Mouse (Mus musculus): Measurements from ENCODE around the gene Sall1. TPM values are rescaled to one million over a fixed set of nuclear protein-coding genes. Genes with fewer than 3 reads are reported as not detected.

The Sall1 gene
- polyA plus RNA-seq, 1 experiment from 2014 or later, result 0.62 TPM

GRCm38 (mm10) chr8:89042118-89042460, 1.9 kb downstream of the Sall1 start:
- H3K27ac ChIP-seq (ENCODE audit: low read length), result no peak overlapping the region; the same call in 1 of the 2 replicates
- WGBS, result under 1% methylated on average over 35 of the region's 35 CpGs
- H3K27me3 ChIP-seq (ENCODE audit: control insufficient read depth, insufficient read depth, low read length), result peaks cover 39% of the 10 kb centered on the region
- peak overlapping the region; percentile 30 for H3K9ac ChIP-seq (replicated peaks; ENCODE audit: low read depth, low read length)
- H3K36me3 ChIP-seq (ENCODE audit: control insufficient read depth, insufficient read depth, low read length), result no peaks in the 10 kb centered on the region
- H3K9me3 ChIP-seq (ENCODE audit: control insufficient read depth, low read depth, low read length), result no peaks in the 10 kb centered on the region
- peak overlapping the region; percentile 47 for H3K4me3 ChIP-seq (ENCODE audit: low read depth, low read length)
- ATAC-seq (ENCODE audit: insufficient number of reproducible peaks, insufficient read depth, low FRiP score, low read depth), result 0 out of 2 replicates have a peak, but pooled peaks have one; percentile 11
- peak overlapping the region; percentile 86 for H3K4me2 ChIP-seq (replicated peaks; ENCODE audit: low read depth, low read length)
- H3K4me1 ChIP-seq (ENCODE audit: control insufficient read depth, insufficient read depth, low read length), result peaks cover 11% of the 10 kb centered on the region

- Histone ChIP-seq H3K27me3 (ENCODE audit: control insufficient read depth, insufficient read depth, low read length) (peaks cover 42% of the 10 kb centered on the region), H3K4me1 (ENCODE audit: control insufficient read depth, insufficient read depth, low read length) (peaks cover 11% of the 10 kb centered on the region), H3K9ac (replicated peaks; ENCODE audit: low read depth, low read length) (peak overlapping the region; percentile 30), H3K9me3 (ENCODE audit: control insufficient read depth, low read depth, low read length) (no peaks in the 10 kb centered on the region), H3K4me3 (ENCODE audit: low read depth, low read length) (peak overlapping the region; percentile 47), H3K36me3 (ENCODE audit: control insufficient read depth, insufficient read depth, low read length) (no peaks in the 10 kb centered on the region), H3K27ac (ENCODE audit: low read length) (no peak overlapping the region; the same call in 1 of the 2 replicates), H3K4me2 (replicated peaks; ENCODE audit: low read depth, low read length) (peak overlapping the region; percentile 86)
- under 1% methylated on average over 54 of the region's 55 CpGs for WGBS
- 0 out of 2 replicates have a peak, but pooled peaks have one; percentile 7 for ATAC-seq (ENCODE audit: insufficient number of reproducible peaks, insufficient read depth, low FRiP score, low read depth)
Observed at GRCm38 (mm10) chr8:89041421-89042117, 2.4 kb downstream of the Sall1 start.

GRCm38 (mm10) chr8:89040751-89041420, 3.1 kb downstream of the Sall1 start:
- H3K4me2 ChIP-seq (replicated peaks; ENCODE audit: low read depth, low read length), result peak overlapping the region; percentile 86
- no peaks in the 10 kb centered on the region for H3K36me3 ChIP-seq (ENCODE audit: control insufficient read depth, insufficient read depth, low read length)
- H3K27ac ChIP-seq (ENCODE audit: low read length), result no peak overlapping the region
- peaks cover 41% of the 10 kb centered on the region for H3K27me3 ChIP-seq (ENCODE audit: control insufficient read depth, insufficient read depth, low read length)
- no peak overlapping the region; the same call in 1 of the 2 replicates for H3K9ac ChIP-seq (replicated peaks; ENCODE audit: low read depth, low read length)
- no peak for ATAC-seq (ENCODE audit: insufficient number of reproducible peaks, insufficient read depth, low FRiP score, low read depth)
- H3K9me3 ChIP-seq (ENCODE audit: control insufficient read depth, low read depth, low read length), result no peaks in the 10 kb centered on the region
- peaks cover 11% of the 10 kb centered on the region for H3K4me1 ChIP-seq (ENCODE audit: control insufficient read depth, insufficient read depth, low read length)
- 5% methylated on average over 40 of the region's 40 CpGs for WGBS
- H3K4me3 ChIP-seq (ENCODE audit: low read depth, low read length), result peak overlapping the region; percentile 47

- no peak for ATAC-seq (ENCODE audit: insufficient number of reproducible peaks, insufficient read depth, low FRiP score, low read depth)
- no peak overlapping the region for H3K9ac ChIP-seq (replicated peaks; ENCODE audit: low read depth, low read length)
- no peak overlapping the region for H3K4me3 ChIP-seq (ENCODE audit: low read depth, low read length)
- no peak overlapping the region for H3K4me2 ChIP-seq (replicated peaks; ENCODE audit: low read depth, low read length)
- no peak overlapping the region for H3K27ac ChIP-seq (ENCODE audit: low read length)
- WGBS, result 45% methylated on average over 6 of the region's 6 CpGs
- no peaks in the 10 kb centered on the region for H3K9me3 ChIP-seq (ENCODE audit: control insufficient read depth, low read depth, low read length)
- H3K36me3 ChIP-seq (ENCODE audit: control insufficient read depth, insufficient read depth, low read length), result no peaks in the 10 kb centered on the region
- peaks cover 41% of the 10 kb centered on the region for H3K27me3 ChIP-seq (ENCODE audit: control insufficient read depth, insufficient read depth, low read length)
- peaks cover 11% of the 10 kb centered on the region for H3K4me1 ChIP-seq (ENCODE audit: control insufficient read depth, insufficient read depth, low read length)
Observed at GRCm38 (mm10) chr8:89039890-89040289, 4.1 kb downstream of the Sall1 start.

GRCm38 (mm10) chr8:89038920-89039319, 5.0 kb downstream of the Sall1 start:
- H3K9me3 ChIP-seq (ENCODE audit: control insufficient read depth, low read depth, low read length), result no peaks in the 10 kb centered on the region
- no peak overlapping the region for H3K4me3 ChIP-seq (ENCODE audit: low read depth, low read length)
- 64% methylated on average over 4 of the region's 4 CpGs for WGBS
- ATAC-seq (ENCODE audit: insufficient number of reproducible peaks, insufficient read depth, low FRiP score, low read depth), result no peak
- H3K36me3 ChIP-seq (ENCODE audit: control insufficient read depth, insufficient read depth, low read length), result no peaks in the 10 kb centered on the region
- H3K27me3 ChIP-seq (ENCODE audit: control insufficient read depth, insufficient read depth, low read length), result peaks cover 45% of the 10 kb centered on the region
- H3K27ac ChIP-seq (ENCODE audit: low read length), result no peak overlapping the region
- peaks cover 11% of the 10 kb centered on the region for H3K4me1 ChIP-seq (ENCODE audit: control insufficient read depth, insufficient read depth, low read length)
- no peak overlapping the region for H3K9ac ChIP-seq (replicated peaks; ENCODE audit: low read depth, low read length)
- H3K4me2 ChIP-seq (replicated peaks; ENCODE audit: low read depth, low read length), result no peak overlapping the region

DNA sequence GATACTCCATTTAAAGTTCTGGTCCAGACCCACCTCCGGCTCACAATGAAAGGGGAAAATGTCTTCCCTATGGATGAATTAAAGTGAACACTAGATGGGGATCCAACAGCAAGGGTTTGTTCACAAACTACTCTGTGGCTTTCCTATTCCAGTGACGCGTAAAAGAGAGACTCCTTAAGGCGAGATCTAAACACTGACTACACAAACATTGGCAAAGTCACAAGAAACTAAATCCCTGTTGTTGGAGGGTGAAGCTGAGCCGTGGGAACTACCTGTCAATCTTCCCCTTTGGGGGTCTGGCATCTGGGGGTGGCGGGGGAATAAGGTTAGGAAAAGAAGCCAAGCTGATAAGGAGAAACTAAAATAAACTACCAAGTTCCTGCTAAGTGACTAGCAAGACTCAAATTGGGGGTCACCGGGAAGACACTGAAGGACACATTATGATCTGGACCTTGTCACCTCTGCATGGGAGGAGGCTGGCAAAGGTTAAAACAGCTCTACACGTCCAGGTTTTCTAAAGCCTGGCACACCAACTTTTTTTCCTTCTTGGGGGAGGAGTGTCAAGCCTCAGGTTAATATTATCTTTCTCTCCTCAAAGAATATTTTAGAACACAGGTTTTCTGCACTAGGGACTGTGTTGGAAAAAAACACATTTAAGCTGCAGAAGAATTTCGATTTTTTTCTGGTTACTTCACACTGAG, 6.3 kb downstream of the Sall1 start:
- Histone ChIP-seq H3K9me3 (ENCODE audit: control insufficient read depth, low read depth, low read length) (no peaks in the 10 kb centered on the region), H3K27me3 (ENCODE audit: control insufficient read depth, insufficient read depth, low read length) (peaks cover 36% of the 10 kb centered on the region), H3K4me3 (ENCODE audit: low read depth, low read length) (no peak overlapping the region), H3K27ac (ENCODE audit: low read length) (no peak overlapping the region), H3K9ac (replicated peaks; ENCODE audit: low read depth, low read length) (no peak overlapping the region), H3K4me2 (replicated peaks; ENCODE audit: low read depth, low read length) (no peak overlapping the region), H3K4me1 (ENCODE audit: control insufficient read depth, insufficient read depth, low read length) (peaks cover 3% of the 10 kb centered on the region; the same call in 1 of the 2 replicates), H3K36me3 (ENCODE audit: control insufficient read depth, insufficient read depth, low read length) (no peaks in the 10 kb centered on the region)
- WGBS, result 12% methylated on average over 9 of the region's 9 CpGs
- no peak for ATAC-seq (ENCODE audit: insufficient number of reproducible peaks, insufficient read depth, low FRiP score, low read depth)

DNA sequence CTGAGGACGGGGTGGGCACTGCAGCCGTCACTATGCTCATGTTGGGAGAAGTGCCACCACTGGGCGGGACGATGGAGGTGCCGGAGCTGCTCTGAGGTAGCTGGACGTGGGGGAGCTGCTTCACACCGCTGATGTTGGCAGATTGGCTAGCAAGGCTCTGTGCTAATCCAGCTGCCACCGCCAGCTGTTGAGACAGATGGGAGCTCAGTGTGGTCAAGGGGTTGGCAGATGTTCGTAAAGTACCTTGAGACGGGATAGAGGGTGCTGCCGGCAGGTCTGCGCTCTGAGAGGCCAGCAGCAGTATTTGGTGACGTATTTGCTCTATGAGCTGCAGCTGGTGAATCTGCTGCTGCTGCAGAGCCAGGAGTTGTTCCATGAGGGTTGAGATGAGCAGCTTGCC, 11.6 kb downstream of the Sall1 start:
- Histone ChIP-seq H3K9ac (replicated peaks; ENCODE audit: low read depth, low read length) (no peak overlapping the region), H3K27me3 (ENCODE audit: control insufficient read depth, insufficient read depth, low read length) (peaks cover 23% of the 10 kb centered on the region), H3K27ac (ENCODE audit: low read length) (no peak overlapping the region), H3K9me3 (ENCODE audit: control insufficient read depth, low read depth, low read length) (no peaks in the 10 kb centered on the region), H3K36me3 (ENCODE audit: control insufficient read depth, insufficient read depth, low read length) (no peaks in the 10 kb centered on the region), H3K4me3 (ENCODE audit: low read depth, low read length) (no peak overlapping the region), H3K4me1 (ENCODE audit: control insufficient read depth, insufficient read depth, low read length) (no peaks in the 10 kb centered on the region), H3K4me2 (replicated peaks; ENCODE audit: low read depth, low read length) (no peak overlapping the region)
- no peak for ATAC-seq (ENCODE audit: insufficient number of reproducible peaks, insufficient read depth, low FRiP score, low read depth)
- 79% methylated on average over 13 of the region's 13 CpGs for WGBS

DNA sequence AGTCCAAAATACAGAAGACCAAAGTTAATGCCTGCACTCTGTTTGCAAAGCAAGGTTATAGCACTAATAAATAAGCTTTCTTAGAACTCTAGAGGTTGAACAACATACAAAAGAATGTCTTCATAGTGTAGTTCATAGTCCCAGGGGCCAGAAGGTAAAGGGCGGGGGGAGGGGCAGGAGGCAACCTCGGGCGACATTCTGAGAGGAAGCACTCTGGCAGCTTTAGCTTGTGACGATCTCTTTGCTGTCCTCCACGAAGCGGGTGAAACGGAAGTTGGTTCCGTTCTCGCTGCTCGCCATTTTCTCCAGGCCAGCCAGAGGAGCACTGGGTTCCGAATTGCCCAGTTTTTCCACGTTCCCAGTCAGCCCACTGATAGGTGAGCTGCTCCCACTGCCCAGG, 15.8 kb downstream of the Sall1 start:
- H3K9me3 ChIP-seq (ENCODE audit: control insufficient read depth, low read depth, low read length), result no peaks in the 10 kb centered on the region
- peaks cover 9% of the 10 kb centered on the region for H3K27me3 ChIP-seq (ENCODE audit: control insufficient read depth, insufficient read depth, low read length)
- H3K4me2 ChIP-seq (replicated peaks; ENCODE audit: low read depth, low read length), result no peak overlapping the region
- WGBS, result 63% methylated on average over 12 of the region's 12 CpGs
- H3K9ac ChIP-seq (replicated peaks; ENCODE audit: low read depth, low read length), result no peak overlapping the region
- H3K27ac ChIP-seq (ENCODE audit: low read length), result no peak overlapping the region
- ATAC-seq (ENCODE audit: insufficient number of reproducible peaks, insufficient read depth, low FRiP score, low read depth), result no peak
- H3K4me3 ChIP-seq (ENCODE audit: low read depth, low read length), result no peak overlapping the region
- H3K36me3 ChIP-seq (ENCODE audit: control insufficient read depth, insufficient read depth, low read length), result no peaks in the 10 kb centered on the region
- H3K4me1 ChIP-seq (ENCODE audit: control insufficient read depth, insufficient read depth, low read length), result peaks cover 8% of the 10 kb centered on the region; the same call in 1 of the 2 replicates

Data from stomach, embryonic 14.5 days (tissue).